Mouse (Mus musculus): Measurements from ENCODE around the gene Fry. TPM values are rescaled to one million over a fixed set of nuclear protein-coding genes. Genes with fewer than 3 reads are reported as not detected.

Gene Fry
- polyA plus RNA-seq, 1 experiment from 2014 or later: 21.1 TPM

GRCm38 (mm10) chr5:150270468-150270867 lies 152.0 kb downstream of the Fry start:
- WGBS: 86% methylated on average over 4 of the region's 4 CpGs
- ATAC-seq (ENCODE audit: insufficient read depth, low FRiP score, low TSS enrichment) (no peak), DNase-seq (ENCODE audit: low spot score) (no peak)
- Histone ChIP-seq H3K27ac (ENCODE audit: low read depth, low read length) (no peak overlapping the region), H3K9ac (ENCODE audit: low read length) (no peak overlapping the region), H3K4me3 (ENCODE audit: low read depth, low read length) (no peak overlapping the region), H3K4me2 (ENCODE audit: low read depth) (no peak overlapping the region), H3K4me1 (ENCODE audit: control insufficient read depth, insufficient read depth, low read length) (no peaks in the 10 kb centered on the region), H3K36me3 (ENCODE audit: control insufficient read depth, insufficient read depth, low read length) (no peaks in the 10 kb centered on the region), H3K27me3 (ENCODE audit: control insufficient read depth, insufficient read depth, low read length) (no peaks in the 10 kb centered on the region), H3K9me3 (ENCODE audit: control insufficient read depth, low read length) (no peaks in the 10 kb centered on the region)

GRCm38 (mm10) chr5:150272173-150272572 lies 153.7 kb downstream of the Fry start:
- Histone ChIP-seq H3K4me1 (ENCODE audit: control insufficient read depth, insufficient read depth, low read length) (no peaks in the 10 kb centered on the region), H3K4me3 (ENCODE audit: low read depth, low read length) (no peak overlapping the region), H3K4me2 (ENCODE audit: low read depth) (no peak overlapping the region), H3K9ac (ENCODE audit: low read length) (no peak overlapping the region), H3K27me3 (ENCODE audit: control insufficient read depth, insufficient read depth, low read length) (no peaks in the 10 kb centered on the region), H3K9me3 (ENCODE audit: control insufficient read depth, low read length) (no peaks in the 10 kb centered on the region), H3K36me3 (ENCODE audit: control insufficient read depth, insufficient read depth, low read length) (no peaks in the 10 kb centered on the region), H3K27ac (ENCODE audit: low read depth, low read length) (no peak overlapping the region)
- 90% methylated on average over 9 of the region's 9 CpGs for WGBS
- ATAC-seq (ENCODE audit: insufficient read depth, low FRiP score, low TSS enrichment): no peak
- DNase-seq (ENCODE audit: low spot score): no peak

- no peak overlapping the region for H3K9ac ChIP-seq (ENCODE audit: low read length)
- no peaks in the 10 kb centered on the region for H3K9me3 ChIP-seq (ENCODE audit: control insufficient read depth, low read length)
- H3K27me3 ChIP-seq (ENCODE audit: control insufficient read depth, insufficient read depth, low read length): no peaks in the 10 kb centered on the region
- WGBS: 94% methylated on average over 6 of the region's 6 CpGs
- H3K4me2 ChIP-seq (ENCODE audit: low read depth): no peak overlapping the region
- H3K4me3 ChIP-seq (ENCODE audit: low read depth, low read length): no peak overlapping the region
- no peak for DNase-seq (ENCODE audit: low spot score)
- H3K4me1 ChIP-seq (ENCODE audit: control insufficient read depth, insufficient read depth, low read length): no peaks in the 10 kb centered on the region
- H3K36me3 ChIP-seq (ENCODE audit: control insufficient read depth, insufficient read depth, low read length): no peaks in the 10 kb centered on the region
- H3K27ac ChIP-seq (ENCODE audit: low read depth, low read length): no peak overlapping the region
- ATAC-seq (ENCODE audit: insufficient read depth, low FRiP score, low TSS enrichment): no peak
These were observed 156.9 kb downstream of the Fry start for GRCm38 (mm10) chr5:150275314-150275713.

GRCm38 (mm10) chr5:150276611-150277010 lies 158.2 kb downstream of the Fry start:
- Histone ChIP-seq H3K9ac (ENCODE audit: low read length) (no peak overlapping the region), H3K4me2 (ENCODE audit: low read depth) (no peak overlapping the region), H3K27ac (ENCODE audit: low read depth, low read length) (no peak overlapping the region), H3K4me3 (ENCODE audit: low read depth, low read length) (no peak overlapping the region), H3K27me3 (ENCODE audit: control insufficient read depth, insufficient read depth, low read length) (no peaks in the 10 kb centered on the region), H3K36me3 (ENCODE audit: control insufficient read depth, insufficient read depth, low read length) (no peaks in the 10 kb centered on the region), H3K9me3 (ENCODE audit: control insufficient read depth, low read length) (no peaks in the 10 kb centered on the region), H3K4me1 (ENCODE audit: control insufficient read depth, insufficient read depth, low read length) (no peaks in the 10 kb centered on the region)
- ATAC-seq (ENCODE audit: insufficient read depth, low FRiP score, low TSS enrichment): no peak
- DNase-seq (ENCODE audit: low spot score): no peak
- WGBS: 85% methylated on average over 4 of the region's 4 CpGs

- ATAC-seq (ENCODE audit: insufficient read depth, low FRiP score, low TSS enrichment) (no peak), DNase-seq (ENCODE audit: low spot score) (no peak)
- Histone ChIP-seq H3K27me3 (ENCODE audit: control insufficient read depth, insufficient read depth, low read length) (no peaks in the 10 kb centered on the region), H3K4me2 (ENCODE audit: low read depth) (no peak overlapping the region), H3K9me3 (ENCODE audit: control insufficient read depth, low read length) (no peaks in the 10 kb centered on the region), H3K36me3 (ENCODE audit: control insufficient read depth, insufficient read depth, low read length) (no peaks in the 10 kb centered on the region), H3K4me1 (ENCODE audit: control insufficient read depth, insufficient read depth, low read length) (no peaks in the 10 kb centered on the region), H3K9ac (ENCODE audit: low read length) (no peak overlapping the region), H3K4me3 (ENCODE audit: low read depth, low read length) (no peak overlapping the region), H3K27ac (ENCODE audit: low read depth, low read length) (no peak overlapping the region)
- 90% methylated on average over 6 of the region's 6 CpGs for WGBS
These were observed 160.9 kb downstream of the Fry start for GRCm38 (mm10) chr5:150279387-150279786.

- Histone ChIP-seq H3K4me2 (ENCODE audit: low read depth) (no peak overlapping the region), H3K4me3 (ENCODE audit: low read depth, low read length) (no peak overlapping the region), H3K9me3 (ENCODE audit: control insufficient read depth, low read length) (0 out of 2 replicates have a peak, but pooled peaks cover 3% of the 10 kb centered on the region), H3K27me3 (ENCODE audit: control insufficient read depth, insufficient read depth, low read length) (no peaks in the 10 kb centered on the region), H3K9ac (ENCODE audit: low read length) (no peak overlapping the region), H3K27ac (ENCODE audit: low read depth, low read length) (no peak overlapping the region), H3K4me1 (ENCODE audit: control insufficient read depth, insufficient read depth, low read length) (no peaks in the 10 kb centered on the region), H3K36me3 (ENCODE audit: control insufficient read depth, insufficient read depth, low read length) (no peaks in the 10 kb centered on the region)
- ATAC-seq (ENCODE audit: insufficient read depth, low FRiP score, low TSS enrichment) (no peak), DNase-seq (ENCODE audit: low spot score) (no peak)
- WGBS: 83% methylated on average over 2 of the region's 2 CpGs
These were observed 162.6 kb downstream of the Fry start for GRCm38 (mm10) chr5:150281084-150281483.

- Histone ChIP-seq H3K9me3 (ENCODE audit: control insufficient read depth, low read length) (0 out of 2 replicates have a peak, but pooled peaks cover 3% of the 10 kb centered on the region), H3K4me2 (ENCODE audit: low read depth) (no peak overlapping the region), H3K4me1 (ENCODE audit: control insufficient read depth, insufficient read depth, low read length) (no peaks in the 10 kb centered on the region), H3K9ac (ENCODE audit: low read length) (no peak overlapping the region), H3K4me3 (ENCODE audit: low read depth, low read length) (no peak overlapping the region), H3K27me3 (ENCODE audit: control insufficient read depth, insufficient read depth, low read length) (no peaks in the 10 kb centered on the region), H3K36me3 (ENCODE audit: control insufficient read depth, insufficient read depth, low read length) (no peaks in the 10 kb centered on the region), H3K27ac (ENCODE audit: low read depth, low read length) (no peak overlapping the region)
- no peak for ATAC-seq (ENCODE audit: insufficient read depth, low FRiP score, low TSS enrichment)
- no peak for DNase-seq (ENCODE audit: low spot score)
- WGBS: 92% methylated on average over 7 of the region's 7 CpGs
These were observed 163.6 kb downstream of the Fry start for GRCm38 (mm10) chr5:150282091-150282490.

- Histone ChIP-seq H3K4me1 (ENCODE audit: control insufficient read depth, insufficient read depth, low read length) (0 out of 2 replicates have a peak, but pooled peaks cover 2% of the 10 kb centered on the region), H3K4me3 (ENCODE audit: low read depth, low read length) (no peak overlapping the region), H3K36me3 (ENCODE audit: control insufficient read depth, insufficient read depth, low read length) (no peaks in the 10 kb centered on the region), H3K27ac (ENCODE audit: low read depth, low read length) (no peak overlapping the region), H3K9ac (ENCODE audit: low read length) (no peak overlapping the region), H3K27me3 (ENCODE audit: control insufficient read depth, insufficient read depth, low read length) (no peaks in the 10 kb centered on the region), H3K4me2 (ENCODE audit: low read depth) (no peak overlapping the region), H3K9me3 (ENCODE audit: control insufficient read depth, low read length) (0 out of 2 replicates have a peak, but pooled peaks cover 3% of the 10 kb centered on the region)
- no peak for ATAC-seq (ENCODE audit: insufficient read depth, low FRiP score, low TSS enrichment)
- DNase-seq (ENCODE audit: low spot score): no peak
- WGBS: 82% methylated on average over 7 of the region's 7 CpGs
These were observed 169.5 kb downstream of the Fry start for GRCm38 (mm10) chr5:150287949-150288348.

- ATAC-seq (ENCODE audit: insufficient read depth, low FRiP score, low TSS enrichment): no peak
- DNase-seq (ENCODE audit: low spot score): no peak
- whole genome bisulfite sequencing: 82% methylated on average over 8 of the region's 8 CpGs
- Histone ChIP-seq H3K4me3 (ENCODE audit: low read depth, low read length) (no peak overlapping the region), H3K9me3 (ENCODE audit: control insufficient read depth, low read length) (0 out of 2 replicates have a peak, but pooled peaks cover 3% of the 10 kb centered on the region), H3K36me3 (ENCODE audit: control insufficient read depth, insufficient read depth, low read length) (no peaks in the 10 kb centered on the region), H3K27me3 (ENCODE audit: control insufficient read depth, insufficient read depth, low read length) (no peaks in the 10 kb centered on the region), H3K9ac (ENCODE audit: low read length) (no peak overlapping the region), H3K4me1 (ENCODE audit: control insufficient read depth, insufficient read depth, low read length) (0 out of 2 replicates have a peak, but pooled peaks cover 2% of the 10 kb centered on the region), H3K27ac (ENCODE audit: low read depth, low read length) (no peak overlapping the region), H3K4me2 (ENCODE audit: low read depth) (no peak overlapping the region)
These were observed 171.2 kb downstream of the Fry start for GRCm38 (mm10) chr5:150289611-150290010.
